Mouse (Mus musculus) ES-E14 (cell line): ENCODE data around the gene Fbxw4.

Source experiments
- CHD2 ChIP-seq: IDR thresholded peaks from 2 replicates; pipeline ENCODE4 v1.6.1; 2014; ENCODE audit warnings: mild to moderate bottlenecking, low read depth, low read length, inconsistent platforms
- MAFK ChIP-seq: IDR thresholded peaks from 2 replicates; pipeline ENCODE4 v1.6.1; 2014; ENCODE audit warnings: mild to moderate bottlenecking, low read depth, low read length, inconsistent platforms; ENCODE audit not compliant: insufficient read depth

- TF ChIP-seq MAFK: no peak
- no peak for TF ChIP-seq CHD2
Observed at GRCm38 (mm10) chr19:45537505-45537904, 122.6 kb downstream of the Fbxw4 start.
